Mouse (Mus musculus) cerebellum, adult (tissue): ENCODE results near the gene Nrxn1.
A peak's percentile ranks its signal among the peaks of the same experiment; 100 is the strongest.

Experiments used
- ATAC-seq: cut with Nextera tagmentation; 2 replicates; pipeline ENCODE4 v1.9.2; 2017; ENCODE audit warnings: mild to moderate bottlenecking, moderate library complexity, mixed read lengths; ENCODE audit not compliant: insufficient number of reproducible peaks, low FRiP score, low TSS enrichment

Gene Nrxn1

DNA sequence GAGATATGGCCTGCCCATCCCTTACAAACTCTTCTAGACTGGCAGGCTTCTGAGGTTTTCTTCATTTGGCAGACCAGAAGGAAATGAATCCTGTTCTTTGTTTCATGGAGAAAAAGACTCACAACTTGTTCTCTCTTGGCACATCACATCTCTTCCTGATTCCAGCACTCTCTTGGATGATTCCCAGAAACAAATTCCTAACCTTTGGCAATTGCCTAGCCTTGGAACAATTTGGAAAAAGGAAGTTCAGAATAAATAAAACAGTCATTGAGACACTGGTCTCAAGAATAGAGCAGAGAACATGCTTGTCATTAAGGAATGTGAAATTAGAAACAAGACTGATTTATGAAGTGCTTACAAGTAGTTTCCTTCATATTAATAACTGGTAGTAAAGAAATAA lies 279.1 kb downstream of the Nrxn1 start:
- ATAC-seq: no peak

DNA sequence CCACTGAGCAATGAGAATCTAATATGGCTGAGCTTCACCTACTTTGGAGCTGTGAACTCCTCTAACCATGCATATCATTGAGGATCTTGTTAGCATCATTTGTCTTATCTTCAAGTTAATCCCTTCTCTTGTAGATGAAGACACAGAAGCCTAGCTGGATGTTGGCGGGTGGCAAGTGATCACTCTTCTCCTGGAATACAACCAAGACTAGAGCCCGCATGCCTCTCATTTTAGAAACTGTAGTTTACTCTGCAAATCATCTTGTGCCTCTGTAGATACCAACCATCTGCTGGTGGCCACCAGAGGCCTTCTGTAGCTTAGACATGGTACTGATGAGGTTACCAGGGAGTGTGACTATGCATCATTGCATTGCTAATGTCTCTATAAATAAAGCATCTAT lies 280.4 kb downstream of the Nrxn1 start:
- no peak for ATAC-seq

DNA sequence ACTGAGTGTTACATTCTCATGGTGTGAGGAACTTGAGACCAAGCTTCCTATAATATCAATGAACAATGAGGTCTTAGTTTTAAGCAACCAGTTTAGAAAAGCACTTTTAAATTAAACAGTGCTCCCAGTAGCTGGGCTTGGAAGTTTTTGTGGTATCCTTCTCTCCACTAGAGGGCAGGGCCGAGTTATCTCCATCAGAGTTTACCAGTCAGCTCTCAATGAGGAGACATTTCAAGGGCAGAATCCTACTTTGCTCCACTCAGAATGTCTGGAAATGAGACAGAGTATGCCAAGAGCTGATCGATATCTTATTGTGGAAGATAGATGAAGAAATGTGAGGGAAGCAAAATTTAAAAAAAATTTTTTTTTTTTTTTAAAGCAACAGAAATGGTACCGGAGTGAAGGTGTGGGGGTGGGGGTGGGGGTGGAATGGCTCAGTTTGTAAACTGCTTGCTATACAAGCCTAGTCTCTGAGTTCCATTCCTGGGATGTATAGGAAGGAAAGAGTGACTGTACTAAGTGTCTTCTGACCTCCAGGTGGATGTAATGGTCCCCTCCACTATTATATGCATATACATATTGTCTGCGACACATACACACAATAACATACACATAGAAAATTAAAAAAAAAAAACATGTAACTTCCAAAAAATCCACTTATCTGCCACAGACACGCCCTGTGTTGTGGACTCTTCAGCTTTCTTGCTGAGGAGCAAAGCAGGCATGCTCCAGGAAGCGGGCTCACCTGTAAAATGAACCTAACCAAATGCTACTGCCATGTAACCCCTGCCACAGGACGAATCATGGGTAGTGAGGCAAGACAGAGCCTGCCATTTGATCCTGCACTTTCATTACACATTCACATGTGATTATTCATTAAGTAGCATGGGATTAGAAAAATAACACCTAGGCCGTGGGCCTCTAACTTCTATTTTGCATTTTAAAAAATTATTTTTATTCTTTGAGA lies 283.4 kb downstream of the Nrxn1 start:
- peak; percentile 64; the same call in 1 of the 2 replicates for ATAC-seq

DNA sequence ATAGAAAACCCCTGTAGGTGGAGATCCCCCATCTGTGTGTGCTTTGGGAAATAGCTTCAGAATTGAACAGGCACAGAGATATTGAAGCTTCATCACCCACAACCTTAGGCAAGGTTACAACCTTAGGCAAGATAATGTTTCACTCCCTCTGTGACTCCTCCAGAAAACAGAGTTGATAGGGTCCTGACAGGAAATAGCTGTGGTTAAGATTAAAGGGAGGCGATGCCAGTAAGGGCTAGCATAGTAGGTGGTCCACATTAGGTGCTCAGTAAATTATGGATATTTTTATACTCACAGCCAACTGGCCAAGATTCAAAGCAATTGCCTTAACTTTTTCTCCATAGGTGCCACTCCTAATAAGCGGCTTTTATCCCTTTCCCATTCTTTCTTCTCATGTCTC lies 284.6 kb downstream of the Nrxn1 start:
- no peak for ATAC-seq

DNA sequence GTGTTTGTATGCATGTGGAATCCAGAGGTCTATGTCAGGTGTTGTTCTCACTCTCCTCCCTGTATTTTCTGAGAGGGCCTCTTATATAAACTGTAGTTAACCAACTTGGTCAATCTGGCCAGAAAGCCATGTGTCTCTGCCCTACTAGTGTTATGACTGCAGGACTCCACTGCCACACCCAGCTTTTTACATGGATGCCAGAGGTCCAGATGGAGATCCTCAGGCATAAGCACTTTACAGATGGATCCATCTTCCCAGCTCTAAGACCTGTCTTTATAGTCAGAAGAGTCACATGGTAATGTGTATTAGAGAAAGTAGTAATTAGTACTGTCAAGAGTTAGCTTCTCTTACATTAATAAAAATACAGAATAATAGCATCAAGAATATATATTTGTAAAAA lies 285.7 kb downstream of the Nrxn1 start:
- peak; percentile 56; the same call in 1 of the 2 replicates for ATAC-seq

DNA sequence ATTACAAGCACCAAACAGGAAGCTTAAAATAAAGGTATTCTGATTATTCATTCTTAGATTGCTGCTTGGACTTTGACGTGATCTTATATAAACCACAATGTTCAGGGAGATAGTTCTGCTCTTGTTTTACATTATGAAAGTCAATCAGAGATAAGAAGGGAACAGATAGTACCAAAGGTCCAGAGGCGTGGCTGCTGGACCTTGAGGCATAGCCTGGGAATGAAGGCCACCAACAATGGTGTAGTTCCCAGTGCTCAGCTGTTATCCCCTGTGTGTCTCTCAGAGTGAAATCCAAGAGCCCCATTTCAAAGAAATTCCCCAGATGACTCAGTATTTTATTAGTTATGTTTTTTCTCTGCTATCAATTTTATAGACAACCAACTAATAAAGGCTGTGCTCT lies 294.2 kb downstream of the Nrxn1 start:
- no peak for ATAC-seq

DNA sequence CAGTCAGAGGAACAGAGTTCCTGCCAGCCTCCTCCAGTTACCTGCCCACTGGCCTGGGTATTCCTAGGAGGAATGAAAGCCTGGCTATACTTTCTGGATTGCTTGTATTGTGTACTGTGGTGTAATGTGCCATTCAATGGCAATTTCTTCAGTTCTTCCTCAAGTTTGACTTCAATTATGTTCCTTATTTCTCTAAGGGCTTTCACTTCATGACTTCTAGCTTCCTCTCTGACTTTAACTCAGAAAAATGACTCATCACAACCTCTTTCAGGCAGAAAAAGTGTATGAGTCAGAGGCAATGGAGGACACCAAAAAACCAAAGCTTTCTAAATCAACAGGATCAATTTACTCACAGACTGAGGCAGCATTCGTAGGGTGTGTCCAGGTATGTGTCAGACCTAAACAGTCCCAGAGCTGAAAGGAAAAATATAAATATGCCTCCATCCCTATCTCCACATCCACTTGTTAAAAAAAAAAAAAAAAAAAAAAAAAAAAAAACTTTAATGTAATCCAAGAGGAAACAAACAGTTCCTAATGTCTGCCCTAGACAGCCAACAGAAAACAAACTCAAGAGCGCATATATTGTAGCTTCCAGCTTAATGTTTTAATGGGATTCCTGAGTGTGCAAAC lies 295.1 kb downstream of the Nrxn1 start:
- no peak for ATAC-seq

DNA sequence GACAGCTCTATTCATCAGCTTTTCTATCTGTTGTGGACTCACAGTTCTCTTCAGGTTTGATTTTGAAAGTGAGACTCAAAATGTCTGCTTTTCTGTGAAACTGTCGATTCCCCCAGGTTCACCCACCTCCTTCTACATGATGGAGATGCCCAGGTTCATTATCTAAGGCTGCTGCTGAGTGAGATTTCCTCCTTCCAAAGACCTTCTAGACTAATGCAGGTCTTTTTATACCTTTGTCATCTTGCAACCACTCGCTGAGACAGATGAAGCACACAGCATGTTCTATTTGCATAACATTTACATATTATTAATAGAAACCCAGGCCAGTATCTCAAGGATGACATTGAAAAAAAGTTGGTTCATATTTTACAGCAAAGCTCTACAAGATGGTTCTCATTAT lies 295.9 kb downstream of the Nrxn1 start:
- no peak for ATAC-seq

DNA sequence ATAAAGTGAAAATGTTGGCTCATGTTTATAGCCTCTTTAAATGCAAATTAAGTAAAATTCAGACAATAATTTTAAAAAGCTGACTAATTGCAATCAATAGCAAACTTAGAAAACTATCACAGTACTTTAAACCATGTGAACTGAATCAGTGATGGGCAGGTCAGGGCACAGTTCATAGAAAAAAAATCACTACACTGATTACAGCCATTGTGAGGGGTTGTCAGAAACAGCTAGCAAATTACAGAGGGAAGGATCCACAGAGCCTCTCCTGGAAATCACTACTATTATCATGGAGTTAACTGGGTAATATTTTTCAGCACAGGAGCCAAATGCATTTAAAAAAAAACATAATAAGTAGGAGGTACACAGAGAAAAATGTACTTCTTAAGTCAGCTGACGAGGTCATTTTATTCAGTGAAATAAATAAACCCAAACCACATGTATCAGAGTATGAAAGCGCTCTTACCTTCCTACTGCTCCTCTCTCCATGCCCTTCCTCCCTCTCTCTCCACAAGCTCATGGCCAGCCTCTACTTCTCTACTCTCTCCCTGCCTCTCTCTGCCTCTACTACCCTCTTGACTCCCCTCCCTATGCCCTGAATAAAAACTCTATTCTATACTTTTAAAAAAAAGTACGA lies 304.3 kb downstream of the Nrxn1 start:
- ATAC-seq: no peak

DNA sequence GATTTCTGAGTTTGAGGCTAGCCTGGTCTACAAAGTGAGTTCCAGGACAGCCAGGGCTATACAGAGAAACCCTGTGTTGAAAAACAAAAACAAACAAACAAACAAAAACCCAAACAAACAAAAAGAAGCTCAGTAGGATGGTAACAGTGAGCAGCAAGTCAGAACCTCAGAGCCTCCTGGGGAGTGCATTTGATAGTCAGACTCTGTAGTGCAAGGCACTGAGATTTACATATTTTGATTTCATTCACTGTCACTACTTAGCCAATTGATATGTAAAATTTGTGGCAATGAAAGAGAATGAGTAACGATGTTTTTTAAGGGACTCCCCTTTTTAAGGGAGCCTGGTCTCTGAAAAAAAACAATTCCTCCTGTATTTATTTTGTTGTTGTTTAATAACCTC lies 304.8 kb downstream of the Nrxn1 start:
- no peak for ATAC-seq

DNA sequence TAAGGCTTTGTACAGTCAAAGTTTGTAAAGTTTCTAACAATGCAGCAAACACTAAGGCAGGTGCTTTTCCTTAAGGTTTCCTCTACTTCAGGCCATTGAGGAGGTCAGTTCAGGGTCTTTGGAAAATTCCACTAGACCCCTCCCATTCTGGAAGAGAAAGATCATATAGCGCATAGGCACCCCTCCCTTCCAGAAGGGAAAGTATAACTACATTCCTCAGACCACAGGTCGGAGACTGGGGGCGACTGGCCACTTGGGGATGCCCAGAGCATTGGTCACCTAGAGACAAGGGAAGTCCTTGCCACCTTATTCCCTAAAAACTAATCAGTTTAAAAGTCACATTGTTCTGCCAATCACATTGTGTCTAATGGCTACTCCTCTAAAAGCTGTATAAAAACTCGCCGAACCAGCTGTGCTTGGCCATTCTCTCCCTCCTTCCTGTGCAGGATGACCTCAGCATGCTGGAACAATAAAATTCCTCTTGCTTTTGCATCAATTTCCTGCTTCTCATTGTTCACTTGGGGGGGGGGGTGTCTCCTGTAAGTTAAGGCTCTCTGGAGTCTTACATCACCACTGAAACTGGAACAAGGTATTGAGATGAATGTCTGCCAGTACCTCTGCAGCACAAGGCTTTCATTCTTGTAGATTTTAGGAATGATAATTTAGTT lies 305.6 kb downstream of the Nrxn1 start:
- ATAC-seq: no peak

DNA sequence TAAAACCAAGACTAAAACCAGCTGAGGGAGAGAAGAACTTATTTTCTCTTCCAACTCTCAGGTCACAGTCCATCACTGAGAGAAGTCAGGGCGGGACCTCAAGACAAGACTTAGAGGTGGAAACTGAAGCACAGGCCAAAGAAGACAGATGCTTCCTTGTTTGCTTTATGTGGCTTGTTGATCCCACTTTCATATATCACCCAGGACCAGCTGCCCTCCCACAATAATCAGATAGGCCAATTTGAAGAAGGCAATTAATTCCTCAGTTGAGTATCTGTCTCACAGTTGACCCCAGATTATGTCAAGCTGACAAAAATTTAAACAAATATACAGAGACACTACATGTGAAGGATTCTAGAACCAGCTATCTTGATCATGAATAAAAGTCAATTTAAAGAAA lies 312.4 kb downstream of the Nrxn1 start:
- ATAC-seq: no peak

DNA sequence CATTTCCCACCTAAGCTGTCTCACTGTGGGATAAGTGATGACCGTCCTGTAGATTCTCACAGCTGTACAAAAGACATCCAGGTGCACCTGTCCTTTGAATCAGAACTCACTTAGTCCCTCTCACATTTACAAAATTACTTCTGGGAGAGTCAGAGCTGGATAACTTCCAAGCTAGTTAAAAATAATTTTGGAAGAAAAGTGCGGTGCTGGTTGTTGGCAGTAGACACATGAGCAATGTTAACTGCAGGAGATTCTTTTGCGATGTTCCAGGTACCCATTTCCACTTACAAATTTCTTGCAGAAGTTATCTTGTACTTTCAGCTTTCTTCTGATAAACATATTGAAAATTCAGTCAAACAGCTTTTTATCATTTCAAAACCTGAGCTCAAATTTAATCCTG lies 317.5 kb downstream of the Nrxn1 start:
- no peak for ATAC-seq

DNA sequence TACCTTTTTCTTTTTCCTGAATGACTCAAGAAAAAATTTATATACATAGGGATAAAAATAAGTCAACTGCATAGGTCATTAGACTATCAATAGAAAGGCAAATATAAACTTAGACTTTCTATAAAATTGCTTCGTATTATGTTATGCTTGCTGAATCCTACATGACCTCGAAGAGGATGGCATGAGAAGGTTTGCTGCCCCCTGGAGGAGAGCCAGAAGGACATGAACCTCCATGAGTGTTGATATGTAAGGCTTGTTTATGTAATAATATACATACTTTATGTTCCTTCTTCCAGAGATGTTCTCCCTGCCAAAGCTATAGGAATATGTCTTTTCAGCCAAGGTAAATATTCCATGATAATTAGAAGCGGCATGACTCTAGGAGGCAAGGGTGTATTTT lies 319.6 kb downstream of the Nrxn1 start:
- no peak for ATAC-seq

DNA sequence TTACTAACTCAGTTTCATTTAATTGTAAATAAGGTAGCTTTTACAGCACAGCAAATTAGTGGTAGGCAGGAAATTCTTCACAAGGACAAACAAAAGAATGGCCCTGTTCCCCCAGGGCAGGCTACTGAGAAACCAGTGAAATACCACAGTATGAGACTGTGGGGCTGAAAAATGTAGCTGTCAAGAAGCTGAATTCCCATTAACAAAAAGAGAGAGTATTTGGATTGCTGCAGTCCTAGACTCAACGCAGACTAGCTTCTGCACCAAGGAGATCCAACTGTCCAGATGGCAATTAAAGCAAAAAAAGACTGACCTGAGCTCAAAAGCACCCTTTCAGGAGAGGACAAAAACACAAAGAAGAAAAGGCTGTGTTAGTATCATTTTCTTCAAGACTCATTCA lies 324.7 kb downstream of the Nrxn1 start:
- peak; percentile 61 for ATAC-seq

DNA sequence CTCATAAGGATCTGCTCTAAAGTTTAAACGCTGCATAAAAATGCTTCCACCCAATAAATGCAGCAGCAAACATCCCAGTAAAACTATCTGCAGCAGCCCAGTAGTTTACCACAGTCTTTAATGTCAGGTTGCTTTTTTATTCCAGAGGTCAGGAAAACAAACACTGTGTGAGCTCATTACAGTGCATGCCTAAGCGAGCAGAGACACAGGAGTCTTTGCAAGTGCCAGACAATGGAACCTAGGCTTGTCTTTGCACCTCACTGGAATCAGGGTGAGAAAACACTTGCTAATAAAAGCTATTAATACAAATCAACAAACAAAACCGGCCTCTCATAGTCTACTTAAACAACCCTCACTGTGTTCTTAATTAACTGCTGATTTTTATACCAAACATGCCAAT lies 365.7 kb downstream of the Nrxn1 start:
- no peak for ATAC-seq

DNA sequence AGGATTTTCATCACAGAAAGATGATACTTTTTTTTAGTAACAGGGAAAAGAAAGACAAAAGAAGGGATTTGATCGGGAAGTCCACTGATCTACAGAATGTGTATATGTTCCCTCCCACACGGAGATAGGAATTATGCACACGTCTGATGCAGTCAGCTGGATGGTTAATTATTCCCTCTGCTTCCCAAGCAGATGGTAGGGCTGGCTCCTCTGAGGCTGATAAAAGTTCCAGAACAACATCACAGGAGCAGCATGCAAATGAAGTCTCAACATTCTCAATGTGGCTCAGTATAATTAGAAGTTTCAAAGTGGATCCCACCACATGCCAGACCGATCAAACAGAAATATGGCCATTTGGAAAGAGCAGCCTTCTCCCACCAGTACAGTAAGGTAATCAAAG lies 388.1 kb downstream of the Nrxn1 start:
- no peak for ATAC-seq

DNA sequence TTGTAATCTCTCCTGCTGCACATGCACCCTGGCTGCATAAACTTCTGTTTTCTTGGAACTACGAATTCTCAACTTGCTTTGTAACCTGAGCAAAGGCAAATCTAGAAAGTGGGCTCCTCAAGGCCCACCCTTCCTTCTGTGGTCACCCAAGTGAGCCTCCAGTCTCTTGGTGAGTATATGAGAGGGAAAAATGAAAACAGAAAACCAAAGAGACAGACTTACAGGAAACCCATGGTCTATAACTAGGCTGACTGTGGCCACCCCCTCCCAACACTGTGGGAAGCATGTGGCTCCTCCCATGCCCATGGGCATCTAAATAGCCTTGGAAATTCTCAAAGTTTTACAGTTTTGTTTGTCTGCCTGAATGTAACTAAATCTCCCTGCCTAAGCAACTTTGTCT lies 390.2 kb downstream of the Nrxn1 start:
- ATAC-seq: no peak

DNA sequence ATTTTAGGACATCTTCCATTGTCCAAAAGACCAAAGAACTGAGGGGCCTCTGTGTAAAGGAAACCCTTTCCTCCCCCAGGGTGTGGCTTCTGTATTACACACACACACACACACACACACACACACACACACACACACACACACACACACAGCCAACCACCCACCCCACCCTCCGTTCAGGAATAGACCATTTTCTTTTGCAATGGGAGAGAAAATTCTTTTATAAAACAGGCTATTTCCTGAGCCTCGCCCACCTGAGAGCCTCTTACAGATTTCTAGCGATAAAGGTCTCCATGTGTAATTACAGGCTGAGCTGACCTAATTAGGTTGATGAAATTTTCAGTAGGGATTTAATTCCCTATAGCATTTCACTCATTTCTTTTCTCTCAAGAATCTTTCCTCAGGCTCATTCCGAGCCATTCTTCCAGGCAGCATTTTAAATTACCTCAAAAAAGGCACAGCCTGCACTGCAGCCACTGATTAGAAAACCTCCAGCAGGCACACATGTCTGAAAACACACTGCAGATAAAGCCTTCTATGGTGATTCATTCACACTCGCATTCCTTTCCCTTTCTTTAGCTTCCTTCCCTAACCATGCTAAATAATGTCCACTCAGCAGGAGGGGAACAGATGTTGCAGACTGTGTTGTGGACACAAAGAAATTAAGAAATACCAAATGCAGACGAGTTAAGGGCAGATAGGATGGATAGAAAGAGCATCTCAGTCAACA lies 396.6 kb downstream of the Nrxn1 start:
- 0 out of 2 replicates have a peak, but pooled peaks have one; percentile 26 for ATAC-seq

DNA sequence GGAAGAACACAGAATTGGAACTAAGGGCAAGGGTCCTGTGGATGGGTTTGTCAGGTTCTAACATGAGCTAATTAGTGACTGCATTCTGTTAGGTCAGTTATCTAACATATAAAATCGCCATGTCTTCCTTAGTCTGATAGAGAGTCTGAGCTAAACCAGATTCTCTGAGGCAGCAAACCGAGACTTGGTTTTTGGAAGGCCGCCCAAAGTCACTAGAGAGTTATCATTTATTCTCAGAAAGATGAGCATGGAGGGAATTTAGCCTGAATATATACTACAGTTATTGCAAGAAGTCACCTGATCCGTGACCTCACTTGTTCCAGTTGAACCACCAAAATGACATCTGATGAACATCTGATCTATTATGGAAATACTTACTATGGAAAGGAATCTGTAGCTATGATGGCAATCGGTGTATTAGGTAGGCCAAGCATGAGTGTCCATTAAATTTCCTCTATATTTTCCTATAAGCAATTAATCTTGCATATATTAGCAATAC lies 397.7 kb downstream of the Nrxn1 start:
- ATAC-seq: no peak
